ENCODE assay signal across 8 mouse cellular contexts in genomic region chr9:66305121-66306112, GRCm38 (mm10). TPM values are rescaled to one million over a fixed set of nuclear protein-coding genes. Genes with fewer than 3 reads are reported as not detected.
DNase-seq lines count a peak whose midpoint lies in the region; ATAC-seq and TF ChIP-seq lines count a peak whose summit lies in the region.

No protein-coding gene starts in this region.

- H3K9me3 ChIP-seq in hindbrain, embryonic 16.5 days (ENCODE audit: control insufficient read depth, low read length) = no peaks in the 10 kb centered on the region

- peak overlapping the region; percentile 53 for H3K9ac ChIP-seq in hindbrain, embryonic 16.5 days (ENCODE audit: low read depth, low read length)

- ATAC-seq in hindbrain, embryonic 16.5 days = peak; percentile 74

- peaks cover 4% of the 10 kb centered on the region; the same call in 1 of the 2 replicates for H3K4me1 ChIP-seq in cerebellum, adult 2 months (ENCODE audit: control insufficient read depth, insufficient read depth, low read length)
- H3K4me1 ChIP-seq in hindbrain, embryonic 16.5 days (ENCODE audit: control insufficient read depth, insufficient read depth, low read depth, low read length) = peaks cover 12% of the 10 kb centered on the region
- no peaks in the 10 kb centered on the region for H3K4me1 ChIP-seq in spleen, adult 2 months (ENCODE audit: control insufficient read depth, insufficient read depth, insufficient read length)

- peak; percentile 32 to 81 for DNase-seq in adrenal gland, adult (ENCODE audit: inconsistent age in 2 of 2, low spot score in 1 of 2)
- DNase-seq in adrenal gland, postnatal 4 days (ENCODE audit: low spot score in 2 of 2) = no peak
- peak; percentile 67 to 73 for DNase-seq in cerebellum, adult 2 months
- peak; percentile 83 to 86 for DNase-seq in frontal cortex, adult 2 months (ENCODE audit: extremely low spot score in 1 of 2, low spot score in 1 of 2)
- peak; percentile 80 for DNase-seq in left cerebral cortex, adult 11 months (ENCODE audit: low spot score)
- peak; percentile 45 for DNase-seq in spleen, adult 2 months (ENCODE audit: low read depth in 1 of 2, low spot score in 2 of 2)

- WGBS in cerebellum, adult 2 months = 26% methylated on average over 25 of the region's 25 CpGs
- 33% methylated on average over 25 of the region's 25 CpGs for WGBS in hindbrain, embryonic 16.5 days
- 23% methylated on average over 25 of the region's 25 CpGs for WGBS in macrophage (ENCODE audit: missing documents)
- WGBS in spleen, adult 2 months = 20% methylated on average over 25 of the region's 25 CpGs

- no peak for TF ChIP-seq CTCF in cerebellum, adult 2 months (IDR thresholded peaks at IDR 0.05; ENCODE audit: borderline replicate concordance, insufficient read depth, low read depth, low read length)
- no peak for TF ChIP-seq CTCF in spleen, adult 2 months (IDR thresholded peaks at IDR 0.05; ENCODE audit: extremely low read depth, insufficient read depth, insufficient read length, insufficient replicate concordance)

- H3K27ac ChIP-seq in cerebellum, adult 2 months (ENCODE audit: insufficient read depth, low read length) = peak overlapping the region; percentile 76
- H3K27ac ChIP-seq in hindbrain, embryonic 16.5 days (ENCODE audit: low read depth, low read length) = peak overlapping the region; percentile 85
- H3K27ac ChIP-seq in macrophage = no peak overlapping the region
- peak overlapping the region; percentile 78 for H3K27ac ChIP-seq in spleen, adult 2 months (ENCODE audit: insufficient read depth, low read length)

- H3K27me3 ChIP-seq in cerebellum, adult 2 months (ENCODE audit: control insufficient read depth, insufficient read depth, low read length) = no peaks in the 10 kb centered on the region
- H3K27me3 ChIP-seq in hindbrain, embryonic 16.5 days (replicated peaks; ENCODE audit: control insufficient read depth, insufficient read depth, low read length) = no peaks in the 10 kb centered on the region
- H3K27me3 ChIP-seq in spleen, adult 2 months (ENCODE audit: control insufficient read depth, insufficient read depth, low read length) = no peaks in the 10 kb centered on the region

- no peaks in the 10 kb centered on the region for H3K36me3 ChIP-seq in hindbrain, embryonic 16.5 days (ENCODE audit: control insufficient read depth, insufficient read depth, low read length)
- H3K36me3 ChIP-seq in macrophage (ENCODE audit: inconsistent target) = no peaks in the 10 kb centered on the region
- H3K36me3 ChIP-seq in spleen, adult 2 months (ENCODE audit: control insufficient read depth, insufficient read depth, low read length) = no peaks in the 10 kb centered on the region

- peak overlapping the region; percentile 72 for H3K4me3 ChIP-seq in cerebellum, adult 2 months (replicated peaks; ENCODE audit: insufficient read depth, low read depth, low read length)
- H3K4me3 ChIP-seq in hindbrain, embryonic 16.5 days (ENCODE audit: low read length) = peak overlapping the region; percentile 26
- H3K4me3 ChIP-seq in macrophage (ENCODE audit: inconsistent target) = peak overlapping the region; percentile 53
- H3K4me3 ChIP-seq in spleen, adult 2 months (ENCODE audit: extremely low read depth, insufficient read depth, insufficient read length) = peak overlapping the region; percentile 66

- H3K4me2 ChIP-seq in hindbrain, embryonic 16.5 days (ENCODE audit: low read length) = peak overlapping the region; percentile 55

- no peaks in the 10 kb centered on the region for H3K79me2 ChIP-seq in macrophage (ENCODE audit: inconsistent target)

- peak; percentile 28; the same call in 1 of the 2 replicates for TF ChIP-seq POLR2A in cerebellum, adult 2 months (IDR thresholded peaks at IDR 0.05; ENCODE audit: borderline replicate concordance, insufficient read depth, low read length)
- no peak for TF ChIP-seq POLR2A in spleen, adult 2 months (IDR thresholded peaks at IDR 0.05; ENCODE audit: low read depth, low read length)

RNA-seq across cellular contexts. Expression of gene Herc1, which starts 44.8 kb away (rescaled TPM):
- total RNA-seq in adrenal gland, postnatal 4 days (2021) = 10 to 100 TPM; 43.3 to 51.3 TPM
- polyA plus RNA-seq in cerebellum, adult 2 months (2012; rRNA removed) = 62.0 and 66.8 TPM in 2 replicates
- 64.9 and 68.6 TPM in 2 replicates for polyA plus RNA-seq in frontal cortex, adult 2 months (2012; rRNA removed)
- 39.4 and 39.8 TPM in 2 replicates for polyA plus RNA-seq in hindbrain, embryonic 16.5 days (2015; fragmentation: Nextera tagmentation; extraction: Ambion mirVana)
- 100 to 1,000 TPM; 145 to 593 (median 456) TPM for total RNA-seq in macrophage (2018; cell fraction: chromatin; rRNA removed)
- 10 to 100 TPM; 21.6 to 67.1 (median 45.1) TPM for total RNA-seq in macrophage (2018; cell fraction: cytosol; rRNA removed)
- total RNA-seq in macrophage (2018; cell fraction: nucleus; rRNA removed) = 100 to 1,000 TPM; 106 to 353 (median 215) TPM
- 20.5 to 30.4 TPM (median 28.0 TPM) in 3 replicates for polyA plus RNA-seq in macrophage (2018)
- 17.7 and 18.9 TPM in 2 replicates for polyA plus RNA-seq in spleen, adult 2 months (2012; rRNA removed)

Comparison
In these comparisons a context has a peak if more than half of its experiments do, and no peak if none do; other contexts are left out.
1. DNase-seq: peak in adrenal gland, adult (2 of 2), cerebellum, adult 2 months (2 of 2), frontal cortex, adult 2 months (2 of 2), left cerebral cortex, adult 11 months (single experiment) and spleen, adult 2 months (2 of 2); none in adrenal gland, postnatal 4 days (0 of 2).
2. Peak in every context shown above with its lines, with median percentiles within 50 percentile points of each other: H3K4me3 ChIP-seq.